Mouse (Mus musculus) olfactory bulb, adult 2 months (tissue): ENCODE results near the gene Kcnt2.

Source experiments
- CTCF ChIP-seq: fragments of 200-500 bp; IDR thresholded peaks from 2 replicates; pipeline ENCODE4 v1.5.1; 2012; ENCODE audit warnings: low read depth, mild to moderate bottlenecking, low read length, moderate library complexity; ENCODE audit not compliant: insufficient read depth
- POLR2A ChIP-seq: fragments of 200-500 bp; IDR thresholded peaks from 2 replicates; pipeline ENCODE4 v1.6.1; 2012; ENCODE audit warnings: mild to moderate bottlenecking, low read depth, low read length, moderate library complexity; ENCODE audit not compliant: insufficient read depth

GRCm38 (mm10) chr1:140245465-140245864, 493 bp upstream of the Kcnt2 start:
- no peak for TF ChIP-seq CTCF
- TF ChIP-seq POLR2A: no peak
